Mouse (Mus musculus): ENCODE results near the gene Tmem189. TPM values are rescaled to one million over a fixed set of nuclear protein-coding genes. Genes with fewer than 3 reads are reported as not detected.

Gene Tmem189
- 9.6 TPM for polyA plus RNA-seq (2014; fragmentation: Illumina TruSeq; extraction: RNeasy Lipid Tissue Mini Kit (QIAGEN cat#74804); ENCODE audit: low read depth, low replicate concordance)

GRCm38 (mm10) chr2:167689501-167690218, at the start of gene Tmem189:
TSS of gene Tmem189 (minus strand) at chr2:167689822.

DNA sequence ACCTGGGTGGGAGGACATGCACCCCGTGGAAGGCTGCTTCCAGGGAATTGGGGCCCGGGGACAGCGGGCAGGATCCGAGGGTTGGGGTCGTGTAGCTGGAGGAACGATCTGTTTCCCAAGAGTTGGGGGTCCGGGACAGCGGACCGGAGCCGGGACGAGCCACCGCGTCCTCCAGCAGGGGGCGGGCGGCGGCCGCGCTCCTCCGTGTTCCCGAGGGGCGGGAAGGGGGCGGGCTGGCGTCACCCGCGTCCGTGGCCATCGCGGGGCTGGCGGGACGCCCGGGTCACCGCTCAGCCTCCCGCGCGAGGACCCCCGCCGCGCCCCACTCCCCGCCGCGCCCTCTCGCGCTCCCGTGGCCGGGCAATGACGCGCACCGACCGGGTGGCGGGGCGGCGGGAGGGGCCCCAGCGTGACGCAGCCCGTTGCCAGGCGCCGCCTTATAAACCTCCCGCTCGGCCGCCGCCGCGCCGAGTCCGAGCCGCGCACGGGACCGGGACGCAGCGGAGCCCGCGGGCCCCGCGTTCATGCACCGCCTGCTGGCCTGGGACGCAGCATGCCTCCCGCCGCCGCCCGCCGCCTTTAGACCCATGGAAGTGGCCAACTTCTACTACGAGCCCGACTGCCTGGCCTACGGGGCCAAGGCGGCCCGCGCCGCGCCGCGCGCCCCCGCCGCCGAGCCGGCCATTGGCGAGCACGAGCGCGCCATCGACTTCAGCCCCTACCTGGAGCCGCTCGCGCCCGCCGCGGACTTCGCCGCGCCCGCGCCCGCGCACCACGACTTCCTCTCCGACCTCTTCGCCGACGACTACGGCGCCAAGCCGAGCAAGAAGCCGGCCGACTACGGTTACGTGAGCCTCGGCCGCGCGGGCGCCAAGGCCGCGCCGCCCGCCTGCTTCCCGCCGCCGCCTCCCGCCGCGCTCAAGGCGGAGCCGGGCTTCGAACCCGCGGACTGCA, 847 bp downstream of the Tmem189 start, which contains the start of gene Cebpb:
Gene Cebpb (plus strand): TSS at position 418 of the 954 bp plus-strand sequence.

DNA sequence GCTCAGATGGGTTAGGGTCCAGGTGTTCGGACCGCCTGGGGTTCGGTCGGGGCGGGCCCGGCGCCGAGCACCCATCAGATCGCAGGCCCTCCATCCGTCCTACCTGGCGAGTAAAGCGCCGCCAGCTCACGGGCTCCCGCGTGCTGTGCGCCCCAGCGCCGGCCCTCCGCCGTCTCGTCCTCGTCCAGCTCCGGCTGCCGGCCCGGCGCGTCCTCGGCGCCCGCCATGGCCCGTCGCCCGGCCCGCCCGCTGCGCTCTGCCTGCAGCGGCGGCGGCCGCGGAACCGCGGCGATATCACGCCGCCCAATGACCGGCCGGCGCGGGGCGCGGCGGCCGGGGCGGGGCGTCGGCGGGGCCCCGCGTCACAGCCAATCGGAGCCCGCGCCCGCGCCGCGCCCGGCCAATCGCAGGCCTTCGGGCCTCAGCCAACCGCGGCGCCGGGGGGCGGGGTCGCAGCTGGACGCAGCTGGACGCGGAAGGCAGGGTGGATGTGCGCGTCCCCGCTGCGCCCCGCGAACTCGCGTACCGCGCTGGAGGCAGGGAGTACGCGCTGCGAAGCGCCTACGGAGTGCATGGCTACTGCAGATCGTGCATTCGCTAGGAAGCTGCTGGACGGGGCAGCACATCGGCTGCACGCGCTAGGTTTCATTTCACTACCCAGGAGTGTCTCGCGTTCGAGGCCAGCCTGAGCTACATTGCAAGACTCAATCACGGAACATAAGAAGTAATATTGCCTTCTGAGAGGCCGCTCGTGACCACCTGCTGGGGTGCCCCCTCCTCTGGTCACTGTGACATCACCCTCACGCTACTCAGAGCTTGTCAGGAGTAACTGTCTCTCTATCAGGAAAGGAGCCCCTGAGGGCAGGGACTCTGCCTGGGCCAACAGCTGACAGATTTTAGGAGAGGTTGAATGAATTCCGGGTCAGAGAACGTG, 28.1 kb downstream of the Tmem189 start, which contains the start of gene Gm20431:
Gene Gm20431 (minus strand): TSS at position 227 of the 934 bp plus-strand sequence.

GRCm38 (mm10) chr2:167631591-167632448, 57.8 kb downstream of the Tmem189 start, which contains the start of gene Ube2v1:
TSS of gene Ube2v1 (minus strand) at chr2:167632095.

Other genes with a start within 250 kb of the Tmem189 start
- 25.3 TPM for gene Rnf114, start 197.2 kb downstream of the Tmem189 start, polyA plus RNA-seq (2014; fragmentation: Illumina TruSeq; extraction: RNeasy Lipid Tissue Mini Kit (QIAGEN cat#74804); ENCODE audit: low read depth, low replicate concordance)
- 8.9 TPM for gene Spata2, start 196.9 kb downstream of the Tmem189 start, polyA plus RNA-seq (2014; fragmentation: Illumina TruSeq; extraction: RNeasy Lipid Tissue Mini Kit (QIAGEN cat#74804); ENCODE audit: low read depth, low replicate concordance)
- gene Snai1, start 151.6 kb downstream of the Tmem189 start, polyA plus RNA-seq (2014; fragmentation: Illumina TruSeq; extraction: RNeasy Lipid Tissue Mini Kit (QIAGEN cat#74804); ENCODE audit: low read depth, low replicate concordance): not detected
- gene Ube2v1, start 57.7 kb downstream of the Tmem189 start, polyA plus RNA-seq (2014; fragmentation: Illumina TruSeq; extraction: RNeasy Lipid Tissue Mini Kit (QIAGEN cat#74804); ENCODE audit: low read depth, low replicate concordance): 64.4 TPM
- gene Gm20431, start 28.3 kb downstream of the Tmem189 start, polyA plus RNA-seq (2014; fragmentation: Illumina TruSeq; extraction: RNeasy Lipid Tissue Mini Kit (QIAGEN cat#74804); ENCODE audit: low read depth, low replicate concordance): not detected
- 5.6 TPM for gene Cebpb, start 907 bp downstream of the Tmem189 start, polyA plus RNA-seq (2014; fragmentation: Illumina TruSeq; extraction: RNeasy Lipid Tissue Mini Kit (QIAGEN cat#74804); ENCODE audit: low read depth, low replicate concordance)
- gene Ptpn1, start 242.2 kb upstream of the Tmem189 start, polyA plus RNA-seq (2014; fragmentation: Illumina TruSeq; extraction: RNeasy Lipid Tissue Mini Kit (QIAGEN cat#74804); ENCODE audit: low read depth, low replicate concordance): 26.2 TPM

All from sigmoid colon, adult 10 weeks (tissue).